Mouse (Mus musculus) monocyte, adult 2 months (primary cell): ENCODE results near the gene Pdzph1.

Experiments
- DNase-seq, 2 experiments: peaks; one replicate each; pipeline ENCODE4 v3.0.0; 2022; ENCODE audit warnings: low spot score in 2 of 2, low read depth in 1 of 2

The Pdzph1 gene

GRCm38 (mm10) chr17:58923316-58923866 is 67.8 kb downstream of the Pdzph1 start:
- no peak for DNase-seq

GRCm38 (mm10) chr17:58922821-58923220 is 68.4 kb downstream of the Pdzph1 start:
- DNase-seq: no peak

GRCm38 (mm10) chr17:58919927-58920326 is 71.2 kb downstream of the Pdzph1 start:
- no peak for DNase-seq

- no peak for DNase-seq
Observed at GRCm38 (mm10) chr17:58919061-58919460, 72.1 kb downstream of the Pdzph1 start.

- no peak for DNase-seq
Observed at GRCm38 (mm10) chr17:58918539-58918938, 72.6 kb downstream of the Pdzph1 start.

- no peak for DNase-seq
Observed at GRCm38 (mm10) chr17:58911564-58911963, 79.6 kb downstream of the Pdzph1 start.

- no peak for DNase-seq
Observed at GRCm38 (mm10) chr17:58909061-58909661, 82.0 kb downstream of the Pdzph1 start.

GRCm38 (mm10) chr17:58906001-58906400 is 85.2 kb downstream of the Pdzph1 start:
- no peak for DNase-seq

- DNase-seq: no peak
Observed at GRCm38 (mm10) chr17:58891488-58892210, 99.5 kb downstream of the Pdzph1 start.

- DNase-seq: no peak
Observed at GRCm38 (mm10) chr17:58889905-58890645, 101.1 kb downstream of the Pdzph1 start.

- DNase-seq: no peak
Observed at GRCm38 (mm10) chr17:58884393-58884792, 106.8 kb downstream of the Pdzph1 start.

GRCm38 (mm10) chr17:58873356-58873755 is 117.8 kb downstream of the Pdzph1 start:
- no peak for DNase-seq

GRCm38 (mm10) chr17:58870795-58871194 is 120.4 kb downstream of the Pdzph1 start:
- DNase-seq: no peak
